Mouse (Mus musculus): Measurements from ENCODE around the gene Spp2.

Spp2 gene

DNA sequence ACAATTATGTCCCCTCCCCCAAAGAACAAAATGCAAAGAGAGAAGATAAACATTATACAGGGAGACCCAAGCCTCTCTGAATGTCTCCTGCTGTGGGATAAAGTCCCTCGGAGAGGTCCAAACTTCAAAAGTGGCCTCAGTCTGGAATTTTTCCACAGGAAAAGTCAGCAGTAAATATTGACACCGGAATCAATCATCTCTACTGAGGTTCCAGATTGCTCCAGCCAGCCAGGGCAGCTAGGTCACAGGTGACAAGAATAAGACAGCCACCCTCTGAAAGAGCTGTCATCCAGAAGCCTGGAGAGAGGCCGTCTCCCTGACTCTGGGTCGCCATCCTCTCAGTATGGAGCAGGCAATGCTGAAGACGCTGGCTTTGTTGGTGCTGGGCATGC is at the start of gene Spp2:
Gene Spp2, plus strand, starts transcription at position 155 of the 392 bp plus-strand sequence.
- no peak for DNase-seq (ENCODE audit: low spot score in 2 of 2)

DNA sequence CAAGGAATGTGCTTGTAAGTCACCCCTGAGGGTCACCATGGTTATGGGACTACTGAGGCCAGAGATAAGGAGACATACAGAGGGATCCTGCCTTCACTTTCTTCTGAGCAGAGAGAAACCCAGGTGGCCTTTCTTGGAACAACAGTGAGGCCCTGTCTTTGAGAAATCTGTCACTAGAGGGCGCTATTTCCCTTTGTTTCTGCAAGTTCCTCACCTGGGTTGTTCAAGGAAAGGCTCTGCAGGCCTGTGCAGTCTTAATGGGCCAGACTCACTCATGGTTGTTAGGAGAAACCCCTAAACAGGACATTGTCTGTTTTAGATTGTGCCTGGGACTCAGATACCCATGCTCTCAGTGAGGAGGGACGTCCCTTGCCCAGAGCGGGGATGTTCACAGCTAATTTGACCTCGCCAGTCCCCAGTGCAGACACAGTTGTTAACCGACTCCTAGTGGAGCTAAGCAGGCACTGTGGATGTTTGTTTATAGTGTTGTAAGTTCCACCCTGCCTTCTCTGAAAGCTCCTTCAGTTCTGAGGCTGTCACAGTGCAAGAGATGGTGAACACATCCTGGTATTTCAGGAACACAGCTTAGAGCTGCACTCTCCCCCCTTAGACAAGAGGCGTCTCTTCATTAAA is 49.2 kb upstream of the Spp2 start:
- DNase-seq (ENCODE audit: low spot score in 2 of 2), result peak; percentile 62 to 81

DNA sequence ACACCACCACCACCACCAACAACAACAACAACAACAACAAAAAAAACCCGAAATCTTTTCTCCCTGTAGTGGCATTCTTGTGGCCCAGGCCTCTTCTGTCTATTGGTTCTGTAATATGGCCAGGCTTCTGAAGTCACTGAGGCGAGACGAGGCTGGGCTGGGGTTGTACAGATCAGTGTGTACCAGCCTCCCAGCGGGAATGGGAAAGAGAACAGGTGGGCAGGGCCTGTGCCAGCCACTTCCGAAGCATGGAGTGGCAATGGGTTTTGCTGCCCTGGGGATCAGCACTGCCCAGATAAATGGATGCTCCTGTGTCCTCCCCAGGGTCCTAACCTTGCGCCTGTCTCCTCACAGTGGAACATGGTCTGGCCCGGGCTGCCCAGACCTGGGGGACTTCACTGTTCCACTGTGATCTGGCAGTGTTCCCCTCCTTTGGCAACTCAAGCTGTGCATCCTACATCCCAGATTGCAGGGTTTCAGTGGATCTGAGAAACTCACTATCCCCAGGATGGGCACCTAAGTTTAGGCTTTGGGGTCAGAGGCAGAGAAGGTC is 48.6 kb upstream of the Spp2 start:
- DNase-seq (ENCODE audit: low spot score in 2 of 2), result no peak

DNA sequence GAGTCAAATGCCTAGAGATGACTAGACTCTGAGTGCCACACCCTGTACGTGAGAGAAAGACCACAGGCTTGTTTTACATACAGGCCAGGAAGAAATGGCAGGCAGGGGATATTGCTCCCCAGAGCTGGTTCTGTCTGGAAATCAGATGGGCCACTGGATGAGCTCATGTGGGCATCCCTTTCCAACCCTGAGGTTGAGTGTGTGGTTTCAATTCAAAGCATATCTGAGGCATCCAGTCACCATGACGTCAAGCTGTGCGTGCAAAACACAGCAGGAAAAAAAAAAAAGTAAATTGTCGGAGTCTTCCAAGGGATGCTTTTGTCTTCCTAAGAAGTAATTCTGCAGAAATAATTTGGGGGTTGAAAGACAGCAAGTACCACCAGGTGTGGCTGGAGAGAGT is 45.7 kb upstream of the Spp2 start:
- DNase-seq (ENCODE audit: low spot score in 2 of 2), result no peak

DNA sequence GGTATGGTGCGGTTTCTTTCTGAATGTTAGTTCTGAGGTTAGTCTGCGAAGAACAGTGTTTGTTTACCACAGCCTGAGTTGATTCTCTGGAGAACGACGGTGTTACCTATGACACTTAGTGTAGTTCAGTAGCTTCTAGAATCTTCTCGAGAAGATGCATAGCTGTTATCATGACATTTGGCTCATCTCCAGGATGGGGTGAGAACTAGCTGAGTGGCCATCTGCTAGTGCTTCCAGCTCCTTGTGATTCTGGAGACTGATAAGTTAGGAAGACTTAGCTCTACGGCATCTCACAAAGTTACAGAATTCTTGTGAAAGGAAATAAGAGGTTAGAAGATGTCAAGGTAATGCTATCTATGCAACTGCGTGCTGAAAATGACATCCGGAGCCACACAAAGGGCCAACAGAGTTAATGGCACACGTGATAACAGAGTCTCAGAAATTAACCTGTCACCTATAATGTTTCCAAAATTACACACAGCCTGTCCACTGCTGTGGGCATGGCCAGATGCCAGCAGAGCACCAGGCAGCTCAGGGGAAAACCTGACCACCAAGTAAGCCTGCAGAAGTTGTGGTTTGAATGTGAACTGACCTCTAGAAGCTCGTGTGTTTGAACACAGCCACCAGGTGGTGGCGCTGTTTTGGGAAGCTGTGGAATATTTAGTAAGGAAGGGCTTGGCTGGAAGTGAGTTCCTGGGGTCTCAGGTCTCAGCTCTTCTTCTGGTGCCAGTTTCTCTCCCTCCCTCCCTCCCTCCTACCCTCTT is 39.7 kb upstream of the Spp2 start:
- no peak for DNase-seq (ENCODE audit: low spot score in 2 of 2)

DNA sequence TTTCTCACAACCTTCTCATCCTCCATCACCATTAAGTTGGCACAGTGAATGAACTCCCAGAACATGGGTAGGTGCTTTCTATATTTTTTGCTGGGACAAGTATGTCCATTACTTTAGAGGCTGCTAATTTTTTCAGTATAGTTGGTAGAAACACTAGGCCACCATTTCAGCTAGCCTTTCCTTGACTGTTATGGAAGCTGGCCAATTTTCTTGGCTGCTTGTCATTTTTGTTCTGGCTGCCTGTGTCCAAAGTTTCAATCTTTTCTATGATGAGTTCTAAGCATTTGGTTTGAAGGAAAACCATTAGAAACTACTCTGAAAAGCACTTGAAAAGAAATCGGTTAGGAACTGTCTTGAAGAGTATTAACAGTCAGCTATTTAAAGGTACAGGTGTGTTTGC is 28.3 kb upstream of the Spp2 start:
- DNase-seq (ENCODE audit: low spot score in 2 of 2), result no peak

DNA sequence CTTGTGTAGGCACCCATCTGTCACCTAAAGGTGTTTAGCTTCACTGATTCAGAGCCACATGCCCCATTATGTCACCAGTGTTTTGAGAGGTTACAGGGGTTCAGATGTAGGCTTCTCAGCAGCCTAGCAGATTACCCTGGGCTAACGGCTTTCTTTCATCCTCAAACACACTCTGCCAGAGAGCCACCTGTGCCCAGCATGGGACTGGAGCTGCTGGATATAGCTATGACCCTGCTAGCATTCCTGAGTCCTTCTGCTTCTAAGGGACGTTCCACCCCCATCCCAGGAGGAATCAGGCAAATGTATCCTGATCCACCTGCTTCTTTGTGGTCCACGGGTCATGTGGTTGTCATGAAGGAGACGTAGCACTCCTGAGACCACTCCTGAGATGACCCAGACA is 15.1 kb upstream of the Spp2 start:
- DNase-seq (ENCODE audit: low spot score in 2 of 2), result no peak

DNA sequence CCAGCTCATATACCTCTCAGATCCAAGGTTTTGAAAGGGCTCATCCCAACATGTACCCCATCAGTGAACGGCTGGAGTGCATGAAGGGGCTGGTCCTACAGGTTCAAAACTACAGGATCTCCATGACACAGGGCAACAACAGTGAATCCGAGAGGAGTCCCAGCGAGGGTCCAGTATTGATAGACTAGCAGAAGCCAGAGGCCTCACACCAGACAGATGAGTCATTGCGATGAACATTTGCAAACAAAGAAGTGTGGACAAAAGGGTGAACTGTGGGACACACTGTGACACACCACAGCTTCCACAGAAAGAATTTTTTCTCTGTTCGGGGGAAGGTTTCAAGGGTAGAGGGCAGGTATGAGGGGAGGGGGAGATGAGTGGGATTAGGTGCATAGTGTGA is 13.4 kb upstream of the Spp2 start:
- DNase-seq (ENCODE audit: low spot score in 2 of 2), result no peak

DNA sequence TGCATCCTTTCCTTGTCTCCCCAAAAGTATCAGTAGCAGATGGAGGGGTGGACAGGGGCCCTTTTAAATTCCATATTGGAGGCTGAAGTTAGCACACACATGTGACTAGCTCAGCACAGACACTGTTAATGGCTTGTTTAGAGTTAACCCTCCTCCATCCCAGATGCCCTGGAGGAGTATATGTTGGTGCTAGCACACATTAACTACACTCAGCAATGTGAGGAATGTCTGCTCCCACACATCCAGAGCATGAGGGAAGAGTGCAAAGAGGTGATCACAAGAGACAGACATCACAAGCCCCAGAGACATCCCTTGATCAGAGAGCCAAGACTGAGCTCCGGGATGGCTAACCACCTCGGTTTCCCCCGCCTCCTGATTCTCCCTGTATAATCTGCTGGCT is 3.4 kb upstream of the Spp2 start:
- peak in 1 of 2 experiments; percentile 37 for DNase-seq (ENCODE audit: low spot score in 2 of 2)

DNA sequence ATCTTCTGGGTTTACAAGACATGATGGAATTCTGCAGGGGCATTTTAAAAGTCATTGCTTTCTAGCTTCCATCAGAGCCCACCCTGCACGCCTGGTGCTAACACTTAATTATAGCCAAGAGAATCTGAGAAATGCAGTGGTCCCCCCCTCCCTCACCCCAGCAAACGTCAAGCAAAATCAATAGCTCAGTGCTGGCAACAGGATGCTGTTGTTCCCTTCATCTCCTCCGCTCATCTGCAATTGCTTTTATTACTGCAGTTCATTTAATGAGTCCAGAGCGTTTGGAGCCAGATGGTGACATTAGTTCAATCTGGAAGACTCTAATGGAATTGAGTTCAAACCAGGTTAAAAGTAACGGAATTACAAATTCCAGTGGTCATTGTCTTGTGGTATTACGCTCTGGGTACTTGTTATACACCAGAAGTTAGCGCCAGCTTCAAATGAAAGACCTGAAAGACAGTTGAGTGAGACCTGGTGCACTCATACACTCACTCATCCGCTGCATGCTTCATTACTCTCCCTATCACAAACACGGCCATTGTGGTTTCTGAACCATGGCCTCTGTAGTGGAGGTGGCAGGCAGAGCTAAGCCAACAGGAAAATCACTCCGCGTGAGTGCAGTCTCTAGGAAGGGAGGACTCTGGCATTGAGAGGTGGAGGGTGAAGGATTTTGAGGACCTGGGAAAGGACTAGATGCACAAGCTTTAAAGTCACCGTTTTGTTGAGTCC is 519 bp upstream of the Spp2 start:
- DNase-seq (ENCODE audit: low spot score in 2 of 2), result no peak

DNA sequence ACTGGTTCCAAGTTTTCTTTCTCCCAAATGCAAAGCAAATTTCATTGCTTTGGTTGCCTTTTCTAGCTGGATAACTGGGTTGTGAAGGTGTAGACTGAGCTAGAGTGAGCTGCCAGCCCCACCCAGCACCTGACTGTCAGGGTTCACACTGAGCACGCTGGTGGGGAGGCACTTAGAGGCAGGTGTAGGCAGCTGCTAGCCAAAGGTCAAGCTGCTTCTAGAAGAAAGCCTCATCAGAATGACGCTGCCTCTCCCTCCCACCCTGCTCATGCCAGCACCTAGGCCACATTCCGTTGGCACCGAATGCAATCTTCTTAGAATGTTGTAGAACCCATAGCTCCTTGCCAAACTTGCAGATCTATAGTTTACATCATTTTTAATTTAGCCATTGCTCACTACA is 1.6 kb downstream of the Spp2 start:
- DNase-seq (ENCODE audit: low spot score in 2 of 2), result no peak

DNA sequence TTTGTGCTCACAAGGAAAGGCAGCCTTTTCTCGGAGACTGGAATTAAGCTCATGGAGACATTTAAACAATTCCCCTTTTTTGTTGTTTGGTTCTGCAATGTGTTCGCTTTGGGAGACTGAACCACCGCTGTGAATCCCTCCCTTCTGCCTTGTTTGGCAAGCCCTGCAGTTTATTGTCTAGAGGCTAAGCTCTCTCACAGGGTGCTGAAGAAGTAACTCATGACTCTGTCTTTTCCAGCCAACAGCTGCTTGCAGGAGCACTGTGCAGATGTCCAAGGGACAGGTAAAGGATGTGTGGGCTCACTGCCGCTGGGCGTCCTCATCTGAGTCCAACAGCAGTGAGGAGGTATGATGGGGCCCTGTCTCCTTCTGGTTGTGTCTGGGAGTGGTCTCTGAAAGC is 5.3 kb downstream of the Spp2 start:
- DNase-seq (ENCODE audit: low spot score in 2 of 2), result no peak

DNA sequence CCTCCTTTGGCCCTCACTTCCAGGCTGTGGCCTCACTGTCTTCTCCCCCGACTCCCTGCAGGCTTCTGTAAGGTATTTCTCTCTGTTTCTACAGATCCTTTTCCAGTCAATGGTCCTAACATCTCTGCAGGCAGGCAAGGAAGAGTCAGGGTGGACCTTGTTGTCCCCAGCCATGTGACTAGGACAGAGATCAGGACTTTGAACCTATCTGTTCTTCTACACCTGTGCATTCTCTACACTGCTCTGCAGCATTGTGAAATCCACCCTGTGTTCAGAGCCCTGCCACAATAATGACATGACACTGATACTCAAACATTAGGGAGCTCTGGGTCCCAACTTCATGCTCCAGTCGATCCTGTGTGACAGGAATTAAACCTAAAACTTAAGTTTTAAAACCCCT is 12.2 kb downstream of the Spp2 start:
- DNase-seq (ENCODE audit: low spot score in 2 of 2), result no peak

DNA sequence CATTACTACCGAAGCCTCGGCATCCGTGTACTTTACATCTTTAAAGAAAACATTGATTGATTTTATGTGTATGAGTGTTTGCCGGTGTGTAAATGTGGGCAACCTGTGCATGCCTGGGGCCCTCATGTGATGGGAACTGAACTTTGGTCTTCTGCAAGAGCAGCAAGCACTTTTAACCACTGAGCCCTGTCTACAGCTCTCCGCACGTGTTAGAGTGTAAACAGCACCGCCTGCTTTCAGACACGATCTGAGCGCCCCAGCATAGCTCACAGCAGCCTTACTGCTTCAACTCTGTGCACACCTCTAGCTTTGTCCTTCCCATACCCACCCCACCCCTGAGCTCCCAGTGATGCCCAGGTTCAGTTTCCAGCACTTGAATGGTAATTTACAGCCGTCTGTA is 15.3 kb downstream of the Spp2 start:
- DNase-seq (ENCODE audit: low spot score in 2 of 2), result no peak

DNA sequence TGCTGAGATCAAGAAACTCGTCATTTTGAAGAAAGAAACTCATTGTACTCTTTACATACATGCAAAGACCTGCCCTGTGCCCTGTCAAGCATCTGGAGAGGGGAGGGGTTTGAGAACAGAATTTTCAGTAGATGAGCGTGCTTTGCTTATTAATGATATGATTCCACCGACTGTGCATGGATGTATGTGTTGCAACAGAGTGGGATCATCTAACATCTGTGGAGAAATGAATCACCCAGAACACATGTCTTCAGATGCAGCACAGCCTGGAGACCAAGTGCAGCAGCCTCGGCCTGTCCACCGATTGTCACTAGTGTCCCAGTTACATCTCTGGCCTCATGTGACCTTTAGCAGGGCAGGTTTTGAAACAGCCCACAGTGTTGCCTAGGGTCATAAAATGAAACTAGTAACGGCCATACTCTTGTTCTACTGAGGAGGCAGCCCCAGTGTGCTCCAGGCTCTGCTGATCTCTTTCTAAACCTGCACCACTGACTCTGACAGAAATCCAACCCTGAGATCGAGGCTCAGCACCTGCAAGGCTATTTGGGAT is 16.2 kb downstream of the Spp2 start:
- DNase-seq (ENCODE audit: low spot score in 2 of 2), result no peak

DNA sequence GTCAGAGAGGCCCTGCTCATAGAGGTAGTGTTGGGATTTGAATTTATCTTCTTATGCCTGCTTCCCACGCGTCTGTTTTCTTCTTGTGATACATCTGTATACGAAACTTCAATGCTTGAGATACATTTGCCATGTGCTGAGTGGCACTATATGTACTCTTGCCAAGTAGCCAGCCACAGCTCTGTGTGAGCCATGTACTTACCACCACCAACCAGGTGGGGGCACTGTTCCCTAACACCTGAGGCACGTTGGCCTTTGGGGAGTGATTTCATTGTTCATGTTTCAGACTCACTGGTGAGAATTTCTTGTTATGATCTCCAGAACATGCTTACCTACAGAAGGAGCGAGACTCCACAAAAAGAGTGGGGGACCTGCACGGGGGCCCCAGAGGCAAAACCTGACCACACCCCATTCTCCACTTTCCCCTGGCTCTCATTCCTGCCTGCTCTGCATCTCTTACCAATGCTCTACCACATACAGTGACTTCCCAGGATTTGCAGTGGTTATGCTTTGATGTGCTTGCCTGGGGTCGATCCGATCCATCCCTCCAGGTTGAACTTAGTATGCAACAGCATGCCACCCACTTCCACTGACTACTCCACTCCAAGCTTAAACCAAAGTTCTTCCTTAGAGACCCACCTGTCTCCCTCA is 18.0 kb downstream of the Spp2 start:
- peak; percentile 77 to 82 for DNase-seq (ENCODE audit: low spot score in 2 of 2)

DNA sequence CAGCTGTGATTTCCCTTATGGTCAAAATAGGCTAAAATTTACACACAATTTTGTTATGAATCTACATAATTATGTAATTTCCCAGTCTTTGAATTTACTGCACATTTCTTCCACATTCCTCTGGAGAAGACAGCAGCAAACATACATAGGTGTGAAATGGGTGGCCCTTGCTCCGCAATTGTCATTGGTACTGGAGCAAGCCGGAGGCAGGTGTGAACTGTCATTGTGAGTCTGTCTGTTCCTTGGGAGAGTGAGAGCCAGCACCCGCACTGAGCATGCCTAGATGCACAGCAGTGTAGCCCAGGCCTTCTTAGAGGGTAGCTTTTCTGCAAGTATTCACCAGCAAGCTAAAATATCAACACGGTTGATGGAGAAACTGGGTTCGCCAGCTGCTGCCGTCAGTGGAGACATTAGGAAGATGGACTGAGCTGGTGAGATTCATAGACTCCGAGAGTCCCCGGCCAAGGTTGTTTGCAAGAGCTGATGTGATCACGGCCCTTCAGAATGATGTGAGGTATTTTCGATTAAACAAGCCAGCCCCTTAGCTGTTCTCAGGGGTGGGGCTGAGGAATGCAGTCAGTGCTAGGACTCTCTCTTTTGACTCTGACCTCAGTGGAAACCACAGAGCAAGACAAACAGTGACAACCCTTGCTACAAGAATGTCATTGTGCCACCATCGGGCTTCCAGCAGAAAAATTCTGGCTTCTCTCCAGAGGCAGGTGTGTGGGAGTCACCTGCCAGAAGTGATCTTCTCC is 21.4 kb downstream of the Spp2 start:
- DNase-seq (ENCODE audit: low spot score in 2 of 2), result peak; percentile 19 to 34

DNA sequence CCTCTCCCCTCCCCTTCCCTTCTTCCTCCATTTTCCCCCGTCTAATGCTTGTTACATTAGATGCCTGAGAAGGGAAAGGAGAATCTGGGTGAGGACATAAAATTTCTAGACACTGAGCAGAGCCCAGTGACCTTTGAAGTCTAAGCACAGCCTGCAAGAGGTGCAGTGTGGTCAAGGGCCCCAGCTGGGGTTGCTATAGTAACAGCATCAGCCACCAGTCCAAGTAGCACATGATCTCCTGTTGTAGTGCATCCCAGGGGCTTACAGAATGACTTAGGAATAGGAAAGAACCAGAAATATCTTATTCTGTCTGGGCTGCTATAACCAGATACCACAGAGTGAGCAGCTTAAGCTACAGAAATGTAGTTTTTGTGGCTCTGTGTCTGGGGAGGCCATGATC is 22.7 kb downstream of the Spp2 start:
- no peak for DNase-seq (ENCODE audit: low spot score in 2 of 2)

DNA sequence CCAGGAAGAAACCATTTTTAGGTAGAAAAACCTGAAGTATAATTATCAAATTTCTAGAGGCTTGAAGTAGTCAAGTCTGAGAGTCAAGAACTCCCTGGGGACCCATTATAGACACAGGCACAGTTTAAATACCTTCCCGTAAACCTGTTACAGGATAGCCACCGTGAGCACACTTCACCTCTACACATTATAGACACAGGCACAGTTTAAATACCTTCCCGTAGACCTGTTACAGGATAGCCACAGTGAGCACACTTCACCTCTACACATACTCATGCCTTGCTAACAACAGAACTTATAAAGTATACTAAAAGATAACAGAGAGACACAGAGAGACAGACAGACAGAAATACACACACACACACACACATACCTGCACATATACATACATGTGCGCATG is 24.5 kb downstream of the Spp2 start:
- DNase-seq (ENCODE audit: low spot score in 2 of 2), result no peak

DNA sequence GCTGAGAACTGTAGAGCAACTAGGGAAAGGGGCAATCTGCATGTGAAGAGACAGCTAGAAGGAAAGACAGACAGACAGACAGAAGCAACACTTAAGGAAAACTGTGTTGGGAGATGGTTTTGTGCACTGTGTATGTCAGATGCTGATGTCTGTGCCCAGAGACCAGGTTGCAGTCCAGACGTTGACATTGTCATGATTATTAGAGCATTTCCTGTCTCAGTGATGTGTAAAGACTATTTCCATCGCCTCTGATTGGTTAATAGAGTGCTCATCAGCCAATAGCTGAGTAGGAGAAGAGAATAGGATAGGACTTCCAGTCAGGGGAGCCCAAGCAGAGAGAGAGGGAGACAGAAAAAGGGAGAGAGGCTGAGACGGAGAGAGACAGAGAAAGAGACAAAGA is 25.8 kb downstream of the Spp2 start:
- no peak for DNase-seq (ENCODE audit: low spot score in 2 of 2)
